Mouse (Mus musculus) limb, embryonic 14.5 days (tissue): ENCODE measurements around the gene Vwa1. TPM values are rescaled to one million over a fixed set of nuclear protein-coding genes. Genes with fewer than 3 reads are reported as not detected.
"Not testable (repeated sequence)": the region's sequence is repeated elsewhere in the genome, so short reads cannot be mapped to it uniquely, and the experiment has no call there.

Source experiments
- ATAC-seq: fragments of 200-750 bp; cut with Nextera tagmentation; 2 replicates; pipeline ENCODE4 v1.8.0; 2017; ENCODE audit warnings: low read depth, moderate number of reproducible peaks, moderate TSS enrichment; ENCODE audit not compliant: low FRiP score
- DNase-seq: peaks from one replicate; pipeline ENCODE4 v3.0.0-alpha.2; 2015; ENCODE audit warnings: low spot score
- H3K27ac ChIP-seq: fragments of 300-500 bp; sonication (generic); replicated peaks from 2 replicates; pipeline ENCODE4 v1.5.1; 2014; ENCODE audit warnings: low read depth, mild to moderate bottlenecking, low read length, moderate library complexity, mixed read lengths
- H3K27me3 ChIP-seq: fragments of 300-500 bp; sonication (generic); 2 replicates; pipeline ENCODE4 v1.6.1; 2014; ENCODE audit warnings: low read length, mixed read lengths; ENCODE audit not compliant: control insufficient read depth, insufficient read depth
- H3K36me3 ChIP-seq: fragments of 300-500 bp; sonication (generic); 2 replicates; pipeline ENCODE4 v1.6.1; 2014; ENCODE audit warnings: mild to moderate bottlenecking, low read length, moderate library complexity, mixed read lengths; ENCODE audit not compliant: control insufficient read depth, insufficient read depth
- H3K4me1 ChIP-seq: fragments of 300-500 bp; sonication (generic); 2 replicates; pipeline ENCODE4 v1.6.1; 2014; ENCODE audit warnings: antibody characterized with exemption, low read length, mixed read lengths; ENCODE audit not compliant: control insufficient read depth, insufficient read depth
- H3K4me2 ChIP-seq: fragments of 300-500 bp; sonication (generic); replicated peaks from 2 replicates; pipeline ENCODE4 v1.6.1; 2014; ENCODE audit warnings: low read depth, mild to moderate bottlenecking, low read length, moderate library complexity; ENCODE audit not compliant: severe bottlenecking
- H3K4me3 ChIP-seq: fragments of 300-500 bp; sonication (generic); replicated peaks from 2 replicates; pipeline ENCODE4 v1.5.1; 2014; ENCODE audit warnings: low read length
- H3K9ac ChIP-seq: fragments of 300-500 bp; sonication (generic); 2 replicates; pipeline ENCODE4 v1.6.1; 2014; ENCODE audit warnings: mild to moderate bottlenecking, low read depth, low read length, moderate library complexity; ENCODE audit not compliant: severe bottlenecking
- H3K9me3 ChIP-seq: fragments of 300-500 bp; sonication (generic); 2 replicates; pipeline ENCODE4 v1.6.1; 2016; ENCODE audit warnings: low read length; ENCODE audit not compliant: control insufficient read depth
- POLR2A ChIP-seq: fragments of 200-500 bp; IDR thresholded peaks from 2 replicates; pipeline ENCODE4 v1.8.0; 2012; ENCODE audit warnings: inconsistent platforms, mild to moderate bottlenecking, moderate library complexity, borderline replicate concordance; ENCODE audit not compliant: insufficient read depth, insufficient read length; ENCODE audit errors: extremely low read depth
- WGBS: fragments of 180-500 bp; shearing (Covaris S2); extraction: QIAGEN DNeasy Blood & Tissue Kit; methylation state at CpG from one replicate; pipeline ENCODE4 v1.1.7; 2014; 5-methylcytosine and 5-hydroxymethylcytosine counted together
- polyA plus RNA-seq, 2 experiments: library from polyadenylated mRNA; depleted of rRNA in 1 of 2; stranded (reverse) in 1 of 2; unstranded in 1 of 2; fragments of >200 nt; fragmentation: Nextera tagmentation in 1 of 2; extraction: Ambion mirVana in 1 of 2; gene quantifications; 2 replicates each; pipeline versions ENCODE4 v1.2.1 to v1.2.3; 2012 to 2014

The Vwa1 gene
- polyA plus RNA-seq, 2 experiments, result 12.4 to 13.9 TPM

DNA sequence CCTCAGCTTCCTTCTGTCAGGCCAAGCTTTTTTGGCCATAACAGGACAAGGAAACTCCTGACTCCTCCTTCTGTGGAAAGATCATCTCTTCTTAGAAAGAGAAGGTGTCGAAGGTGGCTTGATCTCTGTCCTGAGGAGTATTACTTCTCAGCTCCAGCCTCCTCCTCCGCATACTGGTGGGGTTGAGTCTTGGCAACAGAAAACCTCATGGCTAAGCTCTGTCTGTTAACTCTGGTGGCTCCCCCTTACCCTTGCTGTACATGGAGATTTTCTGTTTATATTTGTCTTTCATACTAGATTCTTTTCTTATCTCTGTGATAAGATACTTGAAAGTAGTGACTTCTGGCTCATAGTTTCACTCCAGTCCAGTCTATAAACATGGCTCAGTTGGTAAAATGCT lies 19.2 kb upstream of the Vwa1 start:
- no peak for TF ChIP-seq POLR2A
- Histone ChIP-seq H3K9ac (no peak overlapping the region), H3K9me3 (no peaks in the 10 kb centered on the region), H3K27me3 (no peaks in the 10 kb centered on the region), H3K4me1 (no peaks in the 10 kb centered on the region), H3K36me3 (no peaks in the 10 kb centered on the region), H3K4me2 (no peak overlapping the region), H3K4me3 (no peak overlapping the region), H3K27ac (no peak overlapping the region)
- ATAC-seq (no peak), DNase-seq (no peak)
- 63% methylated on average over 2 of the region's 2 CpGs for WGBS

DNA sequence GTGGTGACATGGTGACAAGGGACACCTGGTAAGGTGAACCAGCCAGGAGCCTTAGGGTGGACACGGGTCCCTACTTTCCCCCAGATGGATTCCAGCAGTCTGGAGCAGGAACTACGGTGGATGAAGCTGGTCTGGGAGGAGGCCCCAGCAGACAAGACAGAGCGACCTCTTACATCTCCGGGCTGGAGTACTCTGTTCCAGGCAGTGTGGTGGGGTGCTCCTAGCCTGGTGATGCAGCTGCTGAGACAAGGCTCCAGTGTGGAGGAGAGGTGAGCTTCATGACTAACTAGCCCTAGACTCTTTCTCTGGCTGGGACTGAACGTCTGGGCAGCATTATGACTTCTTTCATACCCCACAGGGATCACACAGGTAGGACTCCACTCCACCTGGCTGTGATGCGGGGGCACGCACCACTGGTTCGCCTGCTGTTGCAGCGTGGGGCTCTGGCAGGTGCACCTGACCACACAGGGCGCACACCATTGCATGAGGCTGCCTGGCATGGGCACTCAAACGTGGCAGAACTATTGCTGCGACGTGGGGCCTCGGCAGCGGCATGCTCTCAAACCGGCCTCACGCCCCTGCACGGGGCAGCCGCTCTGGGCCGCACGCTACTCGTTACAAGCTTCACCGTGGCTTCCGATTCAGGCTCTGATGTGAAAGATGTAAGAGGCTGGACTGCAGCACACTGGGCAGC lies 16.9 kb upstream of the Vwa1 start:
- H3K27ac ChIP-seq, result no peak overlapping the region
- no peak overlapping the region for H3K4me2 ChIP-seq
- 73% methylated on average over 24 of the region's 24 CpGs for WGBS
- TF ChIP-seq POLR2A, result no peak
- H3K36me3 ChIP-seq, result no peaks in the 10 kb centered on the region
- H3K9me3 ChIP-seq, result no peaks in the 10 kb centered on the region
- no peak overlapping the region for H3K9ac ChIP-seq
- ATAC-seq (no peak), DNase-seq (no peak)
- no peaks in the 10 kb centered on the region for H3K27me3 ChIP-seq
- no peak overlapping the region for H3K4me3 ChIP-seq
- H3K4me1 ChIP-seq, result no peaks in the 10 kb centered on the region

GRCm38 (mm10) chr4:155790650-155791161 lies 16.2 kb upstream of the Vwa1 start:
- Histone ChIP-seq H3K36me3 (no peaks in the 10 kb centered on the region), H3K27ac (no peak overlapping the region), H3K27me3 (no peaks in the 10 kb centered on the region), H3K9me3 (no peaks in the 10 kb centered on the region), H3K4me1 (no peaks in the 10 kb centered on the region), H3K9ac (no peak overlapping the region), H3K4me2 (no peak overlapping the region), H3K4me3 (no peak overlapping the region)
- no peak for DNase-seq
- no peak for TF ChIP-seq POLR2A
- 60% methylated on average over 3 of the region's 3 CpGs for WGBS
- no peak for ATAC-seq

GRCm38 (mm10) chr4:155790021-155790489 lies 15.6 kb upstream of the Vwa1 start, which contains the start of gene Ankrd65:
TSS of gene Ankrd65 (plus strand) at chr4:155790439.
- Histone ChIP-seq H3K4me1 (no peaks in the 10 kb centered on the region), H3K36me3 (no peaks in the 10 kb centered on the region), H3K27me3 (no peaks in the 10 kb centered on the region), H3K4me3 (no peak within 1 kb of the TSS), H3K9me3 (no peaks in the 10 kb centered on the region), H3K4me2 (no peak within 1 kb of the TSS), H3K27ac (no peak within 1 kb of the TSS), H3K9ac (no peak within 1 kb of the TSS)
- DNase-seq (no peak), ATAC-seq (no peak)
- no peak for TF ChIP-seq POLR2A
- WGBS, result 74% methylated on average over 3 of the region's 3 CpGs

GRCm38 (mm10) chr4:155788833-155789232 lies 14.3 kb upstream of the Vwa1 start:
- H3K9ac ChIP-seq, H3K4me3 ChIP-seq, H3K4me2 ChIP-seq, DNase-seq, H3K9me3 ChIP-seq, H3K27ac ChIP-seq, H3K27me3 ChIP-seq, ATAC-seq, H3K36me3 ChIP-seq, H3K4me1 ChIP-seq: not testable (repeated sequence)
- 77% methylated on average over 4 of the region's 4 CpGs for WGBS
